Mouse (Mus musculus) gastrocnemius, adult 18-20 months (tissue): ENCODE results near the gene Klhdc4. TPM values are rescaled to one million over a fixed set of nuclear protein-coding genes. Genes with fewer than 3 reads are reported as not detected.

Experiments used
- DNase-seq: peaks from one replicate; pipeline ENCODE4 v3.0.0; 2021; ENCODE audit warnings: low spot score
- long read RNA-seq, 2 experiments: library from polyadenylated mRNA; stranded (forward); transcript quantifications; one replicate each; pipeline ENCODE4 v2.0.0; 2021
- total RNA-seq, 2 experiments: library from RNA; stranded (reverse); gene quantifications; 2 replicates each; pipeline ENCODE4 v1.2.3; 2021

Klhdc4 gene
- total RNA-seq = 10 to 100 TPM in 1 of 2 experiments, 1 to 10 TPM in 1; 9.4 to 10.7 TPM
- long read RNA-seq, experiment 1, transcript Klhdc4-201 (12 exons, 2,078 nt) = major isoform, 14 of 17 reads
- long read RNA-seq, experiment 1, partial matches to known transcripts = 0 of 17 reads
- long read RNA-seq, experiment 1, other reads (novel, unspliced or antisense) = 3 of 17 reads
- long read RNA-seq, experiment 2, transcript Klhdc4-201 (12 exons, 2,078 nt) = major isoform, 11 of 15 reads
- long read RNA-seq, experiment 2, partial matches to known transcripts = 2 of 15 reads
- long read RNA-seq, experiment 2, other reads (novel, unspliced or antisense) = 2 of 15 reads

GRCm38 (mm10) chr8:121829048-121829776, at the start of gene Klhdc4:
Klhdc4 (minus strand) TSS chr8:121829569.
- DNase-seq = peak; percentile 89

- DNase-seq = no peak
These were observed 48.6 kb upstream of the Klhdc4 start for GRCm38 (mm10) chr8:121877828-121878480.

- DNase-seq = no peak
These were observed 47.8 kb upstream of the Klhdc4 start for GRCm38 (mm10) chr8:121877212-121877611.

- no peak for DNase-seq
These were observed 46.1 kb upstream of the Klhdc4 start for GRCm38 (mm10) chr8:121875517-121875916.

GRCm38 (mm10) chr8:121875045-121875444, 45.7 kb upstream of the Klhdc4 start:
- DNase-seq = no peak

GRCm38 (mm10) chr8:121874031-121874430, 44.7 kb upstream of the Klhdc4 start:
- peak; percentile 60 for DNase-seq

- no peak for DNase-seq
These were observed 42.6 kb upstream of the Klhdc4 start for GRCm38 (mm10) chr8:121871833-121872440.

GRCm38 (mm10) chr8:121870190-121870589, 40.8 kb upstream of the Klhdc4 start:
- DNase-seq = no peak

- no peak for DNase-seq
These were observed 39.5 kb upstream of the Klhdc4 start for GRCm38 (mm10) chr8:121868896-121869295.

GRCm38 (mm10) chr8:121868196-121868595, 38.8 kb upstream of the Klhdc4 start:
- DNase-seq = no peak

GRCm38 (mm10) chr8:121865356-121865755, 36.0 kb upstream of the Klhdc4 start:
- DNase-seq = no peak

GRCm38 (mm10) chr8:121861806-121862548, 32.6 kb upstream of the Klhdc4 start:
- DNase-seq = no peak

GRCm38 (mm10) chr8:121861276-121861675, 31.9 kb upstream of the Klhdc4 start:
- no peak for DNase-seq

GRCm38 (mm10) chr8:121857747-121858146, 28.4 kb upstream of the Klhdc4 start:
- no peak for DNase-seq

- peak; percentile 88 for DNase-seq
These were observed 28.0 kb upstream of the Klhdc4 start for GRCm38 (mm10) chr8:121857331-121857730.

- no peak for DNase-seq
These were observed 26.8 kb upstream of the Klhdc4 start for GRCm38 (mm10) chr8:121856071-121856746.

GRCm38 (mm10) chr8:121853586-121853985, 24.2 kb upstream of the Klhdc4 start:
- no peak for DNase-seq

- no peak for DNase-seq
These were observed 23.1 kb upstream of the Klhdc4 start for GRCm38 (mm10) chr8:121852464-121852863.

- DNase-seq = no peak
These were observed 22.3 kb upstream of the Klhdc4 start for GRCm38 (mm10) chr8:121851716-121852115.

- DNase-seq = peak; percentile 98
These were observed 21.6 kb upstream of the Klhdc4 start for GRCm38 (mm10) chr8:121850821-121851470.
